Mouse (Mus musculus) stomach, postnatal 0 days (tissue): Measurements from ENCODE around the gene Mgll.

Experiments
- CTCF ChIP-seq: IDR thresholded peaks from 2 replicates; pipeline ENCODE4 v1.5.1; 2016; ENCODE audit warnings: antibody characterized with exemption, low read depth, mild to moderate bottlenecking, moderate library complexity
- EP300 ChIP-seq: optimal IDR thresholded peaks from 2 replicates; pipeline ENCODE3; 2016; ENCODE audit warnings: antibody characterized with exemption

- TF ChIP-seq CTCF: peak; percentile 14; the same call in 1 of the 2 replicates
- no peak for TF ChIP-seq EP300
Observed at GRCm38 (mm10) chr6:88792147-88792691, 68.0 kb downstream of the Mgll start.
